Mouse (Mus musculus) thymus, postnatal 0 days (tissue): Measurements from ENCODE around the gene Hs3st2. TPM values are rescaled to one million over a fixed set of nuclear protein-coding genes. Genes with fewer than 3 reads are reported as not detected.

ENCODE experiments used
- DNase-seq: peaks from one replicate; pipeline ENCODE4 v3.0.0-alpha.2; 2015; ENCODE audit warnings: low spot score
- polyA plus RNA-seq: library from polyadenylated mRNA; unstranded; fragments of >200 nt; fragmentation: Nextera tagmentation; extraction: Ambion mirVana; gene quantifications from 2 replicates; pipeline ENCODE4 v1.2.1, GENCODE M21; 2015

Hs3st2 gene
- polyA plus RNA-seq, 1 experiment from 2014 or later: not detected

- no peak for DNase-seq
Measured at GRCm38 (mm10) chr7:121542458-121542857, 150.8 kb downstream of the Hs3st2 start.

GRCm38 (mm10) chr7:121549329-121550022, 157.8 kb downstream of the Hs3st2 start:
- no peak for DNase-seq
